Mouse (Mus musculus): ENCODE results near the gene Pip5k1a. TPM values are rescaled to one million over a fixed set of nuclear protein-coding genes. Genes with fewer than 3 reads are reported as not detected.
"Not testable (repeated sequence)": the region's sequence is repeated elsewhere in the genome, so short reads cannot be mapped to it uniquely, and the experiment has no call there.

The Pip5k1a gene
- polyA plus RNA-seq, 1 experiment from 2014 or later: 12.7 TPM

GRCm38 (mm10) chr3:95042166-95042837 lies 64.4 kb downstream of the Pip5k1a start, which contains the start of gene Psmd4:
Gene Psmd4, minus strand, starts transcription at chr3:95042614.
- peak; percentile 98 for ATAC-seq (ENCODE audit: insufficient number of reproducible peaks, insufficient read depth, low FRiP score, low read depth)
- peaks cover 21% of the 10 kb centered on the region for H3K36me3 ChIP-seq (ENCODE audit: control insufficient read depth, insufficient read depth, low read length)
- WGBS: under 1% methylated on average over 36 of the region's 36 CpGs

GRCm38 (mm10) chr3:95041625-95042024 lies 65.1 kb downstream of the Pip5k1a start:
- Histone ChIP-seq H3K36me3 (ENCODE audit: control insufficient read depth, insufficient read depth, low read length) (peaks cover 25% of the 10 kb centered on the region), H3K4me3 (ENCODE audit: control insufficient read depth in 1 of 2, insufficient read depth in 1 of 2, low read depth in 1 of 2, low read length in 2 of 2) (peak overlapping the region; percentile 68 to 73; a peak in 3 of 4 replicates), H3K4me1 (ENCODE audit: control insufficient read depth in 2 of 2, insufficient read depth in 2 of 2, low read length in 2 of 2) (peaks cover 0 to 12% of the 10 kb centered on the region in 2 experiments; a peak in 2 of 4 replicates), H3K9me3 (ENCODE audit: control insufficient read depth, low read length) (no peaks in the 10 kb centered on the region), H3K27ac (replicated peaks in 1 of 2; ENCODE audit: control insufficient read depth in 1 of 2, insufficient read depth in 1 of 2, low read depth in 2 of 2, low read length in 2 of 2) (no peak overlapping the region; a peak in 1 of 4 replicates), H3K4me2 (ENCODE audit: low read length) (peak overlapping the region; percentile 82), H3K27me3 (ENCODE audit: control insufficient read depth, insufficient read depth, low read length) (no peaks in the 10 kb centered on the region), H3K9ac (ENCODE audit: low read length) (peak overlapping the region; percentile 87)
- ATAC-seq (ENCODE audit: insufficient number of reproducible peaks, insufficient read depth, low FRiP score, low read depth): no peak
- WGBS: 12% methylated on average over 3 of the region's 3 CpGs

More at GRCm38 (mm10) chr3:95042166-95042837, 64.4 kb downstream of the Pip5k1a start, which contains the start of gene Psmd4:
- no peaks in the 10 kb centered on the region for H3K27me3 ChIP-seq (ENCODE audit: control insufficient read depth, insufficient read depth, low read length)
- peaks cover 0 to 12% of the 10 kb centered on the region in 2 experiments; a peak in 2 of 4 replicates for H3K4me1 ChIP-seq (ENCODE audit: control insufficient read depth in 2 of 2, insufficient read depth in 2 of 2, low read length in 2 of 2)
- H3K9ac ChIP-seq (ENCODE audit: low read length): peak within 1 kb of the TSS; percentile 87
- H3K9me3 ChIP-seq (ENCODE audit: control insufficient read depth, low read length): no peaks in the 10 kb centered on the region
- peak within 1 kb of the TSS; percentile 82 for H3K4me2 ChIP-seq (ENCODE audit: low read length)
- H3K27ac ChIP-seq (replicated peaks in 1 of 2; ENCODE audit: control insufficient read depth in 1 of 2, insufficient read depth in 1 of 2, low read depth in 2 of 2, low read length in 2 of 2): peak within 1 kb of the TSS; percentile 42 to 66; a peak in 3 of 4 replicates
- H3K4me3 ChIP-seq (ENCODE audit: control insufficient read depth in 1 of 2, insufficient read depth in 1 of 2, low read depth in 1 of 2, low read length in 2 of 2): peak within 1 kb of the TSS; percentile 68 to 73

- ATAC-seq (ENCODE audit: insufficient number of reproducible peaks, insufficient read depth, low FRiP score, low read depth): no peak
- Histone ChIP-seq H3K9ac (ENCODE audit: low read length) (no peak overlapping the region), H3K4me1 (ENCODE audit: control insufficient read depth in 2 of 2, insufficient read depth in 2 of 2, low read length in 2 of 2) (peaks cover 14 to 21% of the 10 kb centered on the region in 2 experiments), H3K9me3 (ENCODE audit: control insufficient read depth, low read length) (no peaks in the 10 kb centered on the region), H3K27me3 (ENCODE audit: control insufficient read depth, insufficient read depth, low read length) (no peaks in the 10 kb centered on the region), H3K4me2 (ENCODE audit: low read length) (no peak overlapping the region), H3K4me3 (ENCODE audit: control insufficient read depth in 1 of 2, insufficient read depth in 1 of 2, low read depth in 1 of 2, low read length in 2 of 2) (no peak overlapping the region), H3K27ac (replicated peaks in 1 of 2; ENCODE audit: control insufficient read depth in 1 of 2, insufficient read depth in 1 of 2, low read depth in 2 of 2, low read length in 2 of 2) (no peak overlapping the region), H3K36me3 (ENCODE audit: control insufficient read depth, insufficient read depth, low read length) (peaks cover 54% of the 10 kb centered on the region)
- WGBS: 81% methylated on average over 3 of the region's 3 CpGs
Observed at GRCm38 (mm10) chr3:95029953-95030352, 76.8 kb downstream of the Pip5k1a start.

- not testable (repeated sequence) for H3K27ac ChIP-seq (replicated peaks in 1 of 2; ENCODE audit: control insufficient read depth in 1 of 2, insufficient read depth in 1 of 2, low read depth in 2 of 2, low read length in 2 of 2); H3K27me3 ChIP-seq (ENCODE audit: control insufficient read depth, insufficient read depth, low read length); ATAC-seq (ENCODE audit: insufficient number of reproducible peaks, insufficient read depth, low FRiP score, low read depth); H3K9ac ChIP-seq (ENCODE audit: low read length); H3K4me2 ChIP-seq (ENCODE audit: low read length); H3K9me3 ChIP-seq (ENCODE audit: control insufficient read depth, low read length); H3K4me3 ChIP-seq (ENCODE audit: control insufficient read depth in 1 of 2, insufficient read depth in 1 of 2, low read depth in 1 of 2, low read length in 2 of 2)
- H3K4me1 ChIP-seq (ENCODE audit: control insufficient read depth in 2 of 2, insufficient read depth in 2 of 2, low read length in 2 of 2): peaks cover 17 to 27% of the 10 kb centered on the region in 2 experiments
- peaks cover 48% of the 10 kb centered on the region for H3K36me3 ChIP-seq (ENCODE audit: control insufficient read depth, insufficient read depth, low read length)
- WGBS: 67% methylated on average over 3 of the region's 3 CpGs
Observed at GRCm38 (mm10) chr3:95029291-95029827, 77.4 kb downstream of the Pip5k1a start.

- no peaks in the 10 kb centered on the region for H3K27me3 ChIP-seq (ENCODE audit: control insufficient read depth, insufficient read depth, low read length)
- ATAC-seq (ENCODE audit: insufficient number of reproducible peaks, insufficient read depth, low FRiP score, low read depth): no peak
- no peak overlapping the region for H3K9ac ChIP-seq (ENCODE audit: low read length)
- H3K4me3 ChIP-seq (ENCODE audit: control insufficient read depth in 1 of 2, insufficient read depth in 1 of 2, low read depth in 1 of 2, low read length in 2 of 2): no peak overlapping the region
- H3K4me1 ChIP-seq (ENCODE audit: control insufficient read depth in 2 of 2, insufficient read depth in 2 of 2, low read length in 2 of 2): peaks cover 20 to 30% of the 10 kb centered on the region in 2 experiments
- H3K27ac ChIP-seq (replicated peaks in 1 of 2; ENCODE audit: control insufficient read depth in 1 of 2, insufficient read depth in 1 of 2, low read depth in 2 of 2, low read length in 2 of 2): no peak overlapping the region
- H3K9me3 ChIP-seq (ENCODE audit: control insufficient read depth, low read length): no peaks in the 10 kb centered on the region
- H3K36me3 ChIP-seq (ENCODE audit: control insufficient read depth, insufficient read depth, low read length): peaks cover 41% of the 10 kb centered on the region
- 76% methylated on average over 3 of the region's 3 CpGs for WGBS
- H3K4me2 ChIP-seq (ENCODE audit: low read length): no peak overlapping the region
Observed at GRCm38 (mm10) chr3:95028603-95029002, 78.1 kb downstream of the Pip5k1a start.

- WGBS: 38% methylated on average over 5 of the region's 5 CpGs
- Histone ChIP-seq H3K27me3 (ENCODE audit: control insufficient read depth, insufficient read depth, low read length) (no peaks in the 10 kb centered on the region), H3K4me1 (ENCODE audit: control insufficient read depth in 2 of 2, insufficient read depth in 2 of 2, low read length in 2 of 2) (peaks cover 20 to 30% of the 10 kb centered on the region in 2 experiments), H3K36me3 (ENCODE audit: control insufficient read depth, insufficient read depth, low read length) (peaks cover 32% of the 10 kb centered on the region), H3K9me3 (ENCODE audit: control insufficient read depth, low read length) (no peaks in the 10 kb centered on the region), H3K4me3 (ENCODE audit: control insufficient read depth in 1 of 2, insufficient read depth in 1 of 2, low read depth in 1 of 2, low read length in 2 of 2) (no peak overlapping the region), H3K4me2 (ENCODE audit: low read length) (no peak overlapping the region), H3K9ac (ENCODE audit: low read length) (no peak overlapping the region), H3K27ac (replicated peaks in 1 of 2; ENCODE audit: control insufficient read depth in 1 of 2, insufficient read depth in 1 of 2, low read depth in 2 of 2, low read length in 2 of 2) (0 out of 4 replicates have a peak overlapping the region, but pooled peaks of 1 of the 2 experiments have one; percentile 8)
- ATAC-seq (ENCODE audit: insufficient number of reproducible peaks, insufficient read depth, low FRiP score, low read depth): no peak
Observed at GRCm38 (mm10) chr3:95027701-95028100, 79.0 kb downstream of the Pip5k1a start.

- peaks cover 26% of the 10 kb centered on the region for H3K36me3 ChIP-seq (ENCODE audit: control insufficient read depth, insufficient read depth, low read length)
- no peak overlapping the region for H3K4me2 ChIP-seq (ENCODE audit: low read length)
- peaks cover 20 to 30% of the 10 kb centered on the region in 2 experiments for H3K4me1 ChIP-seq (ENCODE audit: control insufficient read depth in 2 of 2, insufficient read depth in 2 of 2, low read length in 2 of 2)
- no peak overlapping the region for H3K9ac ChIP-seq (ENCODE audit: low read length)
- no peaks in the 10 kb centered on the region for H3K27me3 ChIP-seq (ENCODE audit: control insufficient read depth, insufficient read depth, low read length)
- no peak overlapping the region for H3K27ac ChIP-seq (replicated peaks in 1 of 2; ENCODE audit: control insufficient read depth in 1 of 2, insufficient read depth in 1 of 2, low read depth in 2 of 2, low read length in 2 of 2)
- 50% methylated on average over 5 of the region's 5 CpGs for WGBS
- H3K9me3 ChIP-seq (ENCODE audit: control insufficient read depth, low read length): no peaks in the 10 kb centered on the region
- ATAC-seq (ENCODE audit: insufficient number of reproducible peaks, insufficient read depth, low FRiP score, low read depth): no peak
- no peak overlapping the region for H3K4me3 ChIP-seq (ENCODE audit: control insufficient read depth in 1 of 2, insufficient read depth in 1 of 2, low read depth in 1 of 2, low read length in 2 of 2)
Observed at GRCm38 (mm10) chr3:95027057-95027645, 79.6 kb downstream of the Pip5k1a start.
